Mouse (Mus musculus) hindbrain, embryonic 13.5 days (tissue): ENCODE measurements around the gene Atp1b2. TPM values are rescaled to one million over a fixed set of nuclear protein-coding genes. Genes with fewer than 3 reads are reported as not detected.

ENCODE experiments used
- ATAC-seq: fragments of 200-750 bp; cut with Nextera tagmentation; 2 replicates; pipeline ENCODE4 v1.8.0; 2017; ENCODE audit warnings: moderate TSS enrichment; ENCODE audit not compliant: low FRiP score
- H3K27ac ChIP-seq: fragments of 300-500 bp; sonication (generic); 2 replicates; pipeline ENCODE4 v1.5.1; 2015; ENCODE audit warnings: inconsistent platforms, mild to moderate bottlenecking, moderate library complexity
- H3K27me3 ChIP-seq: fragments of 300-500 bp; sonication (generic); 2 replicates; pipeline ENCODE4 v1.6.1; 2015; ENCODE audit warnings: mild to moderate bottlenecking, inconsistent platforms
- H3K36me3 ChIP-seq: fragments of 300-500 bp; sonication (generic); 2 replicates; pipeline ENCODE4 v1.6.1; 2015; ENCODE audit warnings: mild to moderate bottlenecking, inconsistent platforms
- H3K4me1 ChIP-seq: fragments of 300-500 bp; sonication (generic); replicated peaks from 2 replicates; pipeline ENCODE4 v1.6.1; 2015; ENCODE audit warnings: inconsistent platforms
- H3K4me2 ChIP-seq: fragments of 300-500 bp; sonication (generic); 2 replicates; pipeline ENCODE4 v1.6.1; 2015; ENCODE audit warnings: inconsistent platforms, mild to moderate bottlenecking, moderate library complexity
- H3K4me3 ChIP-seq: fragments of 300-500 bp; sonication (generic); 2 replicates; pipeline ENCODE4 v1.5.1; 2015; ENCODE audit warnings: mild to moderate bottlenecking, inconsistent platforms
- H3K9ac ChIP-seq: fragments of 300-500 bp; sonication (generic); 2 replicates; pipeline ENCODE4 v1.6.1; 2015; ENCODE audit warnings: mild to moderate bottlenecking, inconsistent platforms
- H3K9me3 ChIP-seq: fragments of 300-500 bp; sonication (generic); 2 replicates; pipeline ENCODE4 v1.6.1; 2016; ENCODE audit warnings: inconsistent platforms
- WGBS: fragments of 180-500 bp; shearing (Covaris S2); methylation state at CpG from one replicate; pipeline ENCODE4 v1.1.7; 2015; 5-methylcytosine and 5-hydroxymethylcytosine counted together
- polyA plus RNA-seq: library from polyadenylated mRNA; unstranded; fragments of >200 nt; fragmentation: Nextera tagmentation; extraction: Ambion mirVana; gene quantifications from 2 replicates; pipeline ENCODE4 v1.2.1, GENCODE M21; 2015

Gene Atp1b2
- polyA plus RNA-seq, 1 experiment from 2014 or later: 29.7 TPM

DNA sequence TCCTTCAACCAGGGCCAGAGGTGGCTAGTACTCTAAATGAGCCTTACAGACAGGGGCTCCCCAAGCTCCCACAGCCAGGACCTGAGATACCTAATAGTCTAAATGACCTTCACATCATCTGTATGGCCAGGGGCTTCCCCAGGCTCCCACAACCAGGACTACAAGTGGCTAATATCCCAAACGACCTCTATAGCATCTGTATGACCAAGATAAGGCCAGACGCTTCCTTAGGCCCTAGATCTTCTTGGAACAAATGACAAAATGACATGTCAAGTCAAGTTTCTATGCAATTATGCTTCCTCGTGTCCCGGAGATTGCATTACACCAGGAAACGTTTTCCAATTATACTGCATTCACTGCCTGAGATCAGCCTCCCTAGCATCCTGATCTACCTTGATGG, 29.4 kb downstream of the Atp1b2 start:
- Histone ChIP-seq H3K4me3 (no peak overlapping the region), H3K4me1 (peaks cover 41% of the 10 kb centered on the region), H3K36me3 (peaks cover 30% of the 10 kb centered on the region), H3K27ac (no peak overlapping the region), H3K27me3 (no peaks in the 10 kb centered on the region), H3K9me3 (no peaks in the 10 kb centered on the region), H3K9ac (no peak overlapping the region), H3K4me2 (no peak overlapping the region)
- ATAC-seq: no peak
- WGBS: 80% methylated on average over 5 of the region's 5 CpGs

- H3K4me1 ChIP-seq: peaks cover 41% of the 10 kb centered on the region
- H3K4me2 ChIP-seq: no peak overlapping the region
- WGBS: 63% methylated on average over 3 of the region's 3 CpGs
- H3K27me3 ChIP-seq: no peaks in the 10 kb centered on the region
- peaks cover 40% of the 10 kb centered on the region for H3K36me3 ChIP-seq
- ATAC-seq: no peak
- no peak overlapping the region for H3K27ac ChIP-seq
- no peaks in the 10 kb centered on the region for H3K9me3 ChIP-seq
- H3K9ac ChIP-seq: no peak overlapping the region
- no peak overlapping the region for H3K4me3 ChIP-seq
Measured at GRCm38 (mm10) chr11:69575220-69575619, 30.5 kb downstream of the Atp1b2 start.

DNA sequence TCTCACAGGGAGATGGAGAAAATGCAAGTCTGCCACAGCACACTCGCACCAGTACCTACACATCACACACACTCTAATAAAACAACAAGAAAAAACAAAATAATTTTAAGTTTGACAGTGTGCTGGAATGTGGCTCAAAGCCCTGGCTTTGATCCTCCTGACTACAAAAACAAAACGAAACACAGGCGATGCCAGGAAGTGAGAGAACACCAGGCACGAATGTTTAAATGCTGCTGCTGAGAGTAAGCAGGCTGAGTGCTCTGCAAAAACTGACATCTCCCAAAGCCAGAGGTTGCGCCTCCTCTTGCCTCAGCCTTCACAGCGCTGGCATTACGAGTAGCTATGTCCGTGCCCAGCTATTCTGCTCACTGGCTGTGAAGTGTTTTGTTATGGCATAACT, 40.6 kb downstream of the Atp1b2 start:
- 83% methylated on average over 8 of the region's 8 CpGs for WGBS
- peaks cover 20% of the 10 kb centered on the region for H3K4me1 ChIP-seq
- H3K36me3 ChIP-seq: peaks cover 54% of the 10 kb centered on the region

DNA sequence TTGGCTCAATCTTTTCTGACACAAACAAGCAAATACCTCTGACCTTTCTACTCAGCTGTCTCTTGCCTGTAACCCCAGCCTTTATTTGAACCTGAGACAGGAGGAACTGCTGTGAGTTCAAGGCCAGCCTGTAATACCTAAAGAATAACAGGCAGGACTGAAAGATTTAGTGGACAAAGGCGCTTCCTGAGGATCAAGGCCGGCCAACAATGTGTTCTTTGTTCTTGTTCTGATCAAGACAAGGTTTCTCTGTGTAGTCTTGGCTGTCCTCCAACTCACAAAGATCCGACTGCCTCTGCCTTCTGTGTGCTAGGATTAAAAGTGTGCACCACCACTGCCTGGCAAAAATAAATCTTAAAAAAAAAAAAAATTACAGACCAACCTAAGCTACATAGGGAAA, 41.4 kb downstream of the Atp1b2 start:
- Histone ChIP-seq H3K4me1 (peaks cover 24% of the 10 kb centered on the region), H3K9me3 (no peaks in the 10 kb centered on the region), H3K27me3 (no peaks in the 10 kb centered on the region), H3K4me2 (no peak overlapping the region), H3K9ac (no peak overlapping the region), H3K27ac (no peak overlapping the region), H3K36me3 (peaks cover 48% of the 10 kb centered on the region), H3K4me3 (no peak overlapping the region)
- ATAC-seq: no peak
- WGBS: 54% methylated on average over 3 of the region's 3 CpGs

More for the DNA sequence above, 40.6 kb downstream of the Atp1b2 start:
- ATAC-seq: no peak
- H3K27me3 ChIP-seq: no peaks in the 10 kb centered on the region
- H3K27ac ChIP-seq: no peak overlapping the region
- no peak overlapping the region for H3K4me2 ChIP-seq
- no peaks in the 10 kb centered on the region for H3K9me3 ChIP-seq
- no peak overlapping the region for H3K9ac ChIP-seq
- H3K4me3 ChIP-seq: no peak overlapping the region

- H3K4me2 ChIP-seq: no peak overlapping the region
- no peaks in the 10 kb centered on the region for H3K27me3 ChIP-seq
- WGBS: 84% methylated on average over 13 of the region's 13 CpGs
- H3K36me3 ChIP-seq: peaks cover 48% of the 10 kb centered on the region
- H3K9ac ChIP-seq: no peak overlapping the region
- H3K4me3 ChIP-seq: no peak overlapping the region
- H3K27ac ChIP-seq: no peak overlapping the region
- peaks cover 34% of the 10 kb centered on the region for H3K4me1 ChIP-seq
- no peaks in the 10 kb centered on the region for H3K9me3 ChIP-seq
- no peak for ATAC-seq
Measured at GRCm38 (mm10) chr11:69563373-69563772, 42.4 kb downstream of the Atp1b2 start.

- H3K4me1 ChIP-seq: peaks cover 56% of the 10 kb centered on the region
- peak overlapping the region; percentile 98 for H3K9ac ChIP-seq
- H3K9me3 ChIP-seq: no peaks in the 10 kb centered on the region
- WGBS: 7% methylated on average over 16 of the region's 16 CpGs
- H3K4me2 ChIP-seq: peak overlapping the region; percentile 97
- peaks cover 44% of the 10 kb centered on the region for H3K36me3 ChIP-seq
- H3K27ac ChIP-seq: peak overlapping the region; percentile 91
- H3K27me3 ChIP-seq: no peaks in the 10 kb centered on the region
- H3K4me3 ChIP-seq: peak overlapping the region; percentile 90
- ATAC-seq: 0 out of 2 replicates have a peak, but pooled peaks have one; percentile 25
Measured at GRCm38 (mm10) chr11:69560896-69561854, 44.6 kb downstream of the Atp1b2 start.

DNA sequence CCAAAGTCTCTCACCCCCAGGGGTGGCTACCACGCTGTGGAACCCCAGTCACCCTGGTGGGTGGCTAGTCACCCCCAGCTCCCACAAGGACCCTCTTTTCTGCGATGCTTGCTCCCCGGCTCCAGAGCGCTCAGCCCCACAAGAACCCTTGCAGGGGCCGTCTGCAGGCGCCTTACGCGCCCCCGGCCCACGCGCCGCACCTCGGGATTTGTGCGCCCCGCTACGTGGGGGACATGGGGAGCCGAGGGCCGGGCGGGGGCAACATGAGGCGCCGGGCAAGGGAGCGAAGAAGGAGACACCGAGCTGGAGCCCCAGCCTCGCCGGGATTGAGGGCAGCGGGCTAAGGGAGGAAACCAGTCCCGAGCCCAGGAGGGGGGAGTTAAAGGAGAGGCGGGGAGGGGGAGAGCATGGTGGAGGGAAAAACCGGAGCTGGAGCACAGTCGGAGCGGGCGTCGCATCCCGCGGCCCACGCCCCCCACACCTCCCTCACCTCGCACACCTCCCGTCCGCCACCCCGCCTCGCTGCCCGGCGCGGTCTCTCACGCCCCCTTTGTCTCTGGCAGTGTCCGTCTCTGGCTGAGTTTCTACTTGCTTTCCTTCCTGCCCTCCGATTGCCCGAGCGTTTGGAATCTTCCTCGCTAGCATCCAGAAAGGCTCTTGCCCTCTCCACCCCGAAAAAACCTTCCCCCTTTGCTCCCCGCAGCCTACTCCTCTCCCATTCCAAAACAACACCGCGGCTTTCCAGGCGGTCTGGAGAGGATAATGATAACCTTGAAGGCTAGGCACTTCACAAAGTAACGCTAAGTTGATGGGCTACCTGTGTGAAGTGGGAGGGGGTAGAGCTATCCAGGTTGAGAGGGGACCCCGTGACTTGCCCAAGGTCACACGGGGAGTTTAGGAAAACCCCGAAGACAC, 45.6 kb downstream of the Atp1b2 start, which contains the start of gene Efnb3:
Efnb3 (minus strand) TSS at position 355 of the 915 bp plus-strand sequence.
- Histone ChIP-seq H3K27me3 (no peaks in the 10 kb centered on the region), H3K4me1 (peaks cover 62% of the 10 kb centered on the region), H3K4me3 (peak within 1 kb of the TSS; percentile 90), H3K36me3 (peaks cover 45% of the 10 kb centered on the region), H3K9ac (peak within 1 kb of the TSS; percentile 98), H3K27ac (peak within 1 kb of the TSS; percentile 91), H3K9me3 (no peaks in the 10 kb centered on the region), H3K4me2 (peak within 1 kb of the TSS; percentile 97)
- WGBS: under 1% methylated on average over 48 of the region's 59 CpGs
- peak; percentile 49 for ATAC-seq

GRCm38 (mm10) chr11:69559183-69559582, 46.6 kb downstream of the Atp1b2 start:
- H3K4me3 ChIP-seq: peak overlapping the region; percentile 90
- H3K4me1 ChIP-seq: peaks cover 72% of the 10 kb centered on the region
- H3K9ac ChIP-seq: peak overlapping the region; percentile 98
- peak overlapping the region; percentile 91 for H3K27ac ChIP-seq
- H3K4me2 ChIP-seq: peak overlapping the region; percentile 97
- 8% methylated on average over 5 of the region's 5 CpGs for WGBS
- peaks cover 38% of the 10 kb centered on the region for H3K36me3 ChIP-seq
- H3K9me3 ChIP-seq: no peaks in the 10 kb centered on the region
- no peaks in the 10 kb centered on the region for H3K27me3 ChIP-seq
- no peak for ATAC-seq

GRCm38 (mm10) chr11:69558756-69559155, 47.0 kb downstream of the Atp1b2 start:
- Histone ChIP-seq H3K9ac (peak overlapping the region; percentile 98), H3K4me2 (peak overlapping the region; percentile 97), H3K4me1 (peaks cover 76% of the 10 kb centered on the region), H3K36me3 (peaks cover 36% of the 10 kb centered on the region), H3K27me3 (no peaks in the 10 kb centered on the region), H3K4me3 (peak overlapping the region; percentile 90), H3K27ac (peak overlapping the region; percentile 91), H3K9me3 (no peaks in the 10 kb centered on the region)
- ATAC-seq: no peak
- 10% methylated on average over 6 of the region's 6 CpGs for WGBS

- Histone ChIP-seq H3K4me3 (peak overlapping the region; percentile 90), H3K27me3 (no peaks in the 10 kb centered on the region), H3K9ac (peak overlapping the region; percentile 98), H3K4me2 (peak overlapping the region; percentile 97), H3K36me3 (peaks cover 25% of the 10 kb centered on the region), H3K4me1 (peaks cover 89% of the 10 kb centered on the region), H3K9me3 (no peaks in the 10 kb centered on the region), H3K27ac (peak overlapping the region; percentile 77)
- ATAC-seq: no peak
- WGBS: 14% methylated on average over 14 of the region's 14 CpGs
Measured at GRCm38 (mm10) chr11:69557381-69557958, 48.3 kb downstream of the Atp1b2 start.

GRCm38 (mm10) chr11:69554539-69555140, 51.1 kb downstream of the Atp1b2 start:
- H3K27ac ChIP-seq: peak overlapping the region; percentile 96
- H3K4me2 ChIP-seq: no peak overlapping the region
- no peaks in the 10 kb centered on the region for H3K27me3 ChIP-seq
- peaks cover 16% of the 10 kb centered on the region for H3K36me3 ChIP-seq
- H3K4me1 ChIP-seq: peaks cover 79% of the 10 kb centered on the region
- WGBS: 78% methylated on average over 5 of the region's 5 CpGs
- H3K9ac ChIP-seq: no peak overlapping the region
- no peak for ATAC-seq
- H3K4me3 ChIP-seq: no peak overlapping the region
- no peaks in the 10 kb centered on the region for H3K9me3 ChIP-seq
